Mouse (Mus musculus) limb, embryonic 13.5 days (tissue): Measurements from ENCODE around the gene Immp1l. TPM values are rescaled to one million over a fixed set of nuclear protein-coding genes. Genes with fewer than 3 reads are reported as not detected.

Experiments
- ATAC-seq: fragments of 200-750 bp; cut with Nextera tagmentation; 2 replicates; pipeline ENCODE4 v1.8.0; 2017; ENCODE audit warnings: low read depth, moderate number of reproducible peaks, moderate TSS enrichment; ENCODE audit not compliant: low FRiP score
- H3K27ac ChIP-seq: fragments of 300-500 bp; sonication (generic); 2 replicates; pipeline ENCODE4 v1.5.1; 2015; ENCODE audit warnings: inconsistent platforms, mild to moderate bottlenecking, moderate library complexity
- H3K27me3 ChIP-seq: fragments of 300-500 bp; sonication (generic); 2 replicates; pipeline ENCODE4 v1.6.1; 2015; ENCODE audit warnings: mild to moderate bottlenecking, inconsistent platforms
- H3K36me3 ChIP-seq: fragments of 300-500 bp; sonication (generic); 2 replicates; pipeline ENCODE4 v1.6.1; 2015; ENCODE audit warnings: inconsistent platforms, mild to moderate bottlenecking, moderate library complexity
- H3K4me1 ChIP-seq: fragments of 300-500 bp; sonication (generic); 2 replicates; pipeline ENCODE4 v1.6.1; 2015; ENCODE audit warnings: inconsistent platforms
- H3K4me2 ChIP-seq: fragments of 300-500 bp; sonication (generic); replicated peaks from 2 replicates; pipeline ENCODE4 v1.6.1; 2015; ENCODE audit warnings: inconsistent platforms, mild to moderate bottlenecking, moderate library complexity
- H3K4me3 ChIP-seq: fragments of 300-500 bp; sonication (generic); 2 replicates; pipeline ENCODE4 v1.5.1; 2015; ENCODE audit warnings: moderate library complexity, mild to moderate bottlenecking, inconsistent platforms
- H3K9ac ChIP-seq: fragments of 300-500 bp; sonication (generic); 2 replicates; pipeline ENCODE4 v1.6.1; 2015; ENCODE audit warnings: mild to moderate bottlenecking, inconsistent platforms
- H3K9me3 ChIP-seq: fragments of 300-500 bp; sonication (generic); 2 replicates; pipeline ENCODE4 v1.6.1; 2016; ENCODE audit warnings: inconsistent platforms
- WGBS: fragments of 180-500 bp; shearing (Covaris S2); methylation state at CpG from one replicate; pipeline ENCODE4 v1.1.7; 2015; 5-methylcytosine and 5-hydroxymethylcytosine counted together
- polyA plus RNA-seq: library from polyadenylated mRNA; unstranded; fragments of >200 nt; fragmentation: Nextera tagmentation; extraction: Ambion mirVana; gene quantifications from 2 replicates; pipeline ENCODE4 v1.2.1, GENCODE M21; 2015

Gene Immp1l
- polyA plus RNA-seq: 148 and 149 TPM in 2 replicates

GRCm38 (mm10) chr2:105903896-105904756 is at the start of gene Immp1l, which contains the start of gene Elp4:
Gene Immp1l, plus strand, starts transcription at chr2:105904638.
Gene Elp4, minus strand, starts transcription at chr2:105904564.
- peak within 1 kb of the TSS; percentile 89 for H3K9ac ChIP-seq
- H3K27me3 ChIP-seq: no peaks in the 10 kb centered on the region
- H3K4me3 ChIP-seq: peak within 1 kb of the TSS; percentile 82
- under 1% methylated on average over 38 of the region's 39 CpGs for whole genome bisulfite sequencing
- ATAC-seq: peak; percentile 100
- H3K9me3 ChIP-seq: no peaks in the 10 kb centered on the region
- peak within 1 kb of the TSS; percentile 76 for H3K27ac ChIP-seq
- H3K4me1 ChIP-seq: peaks cover 5% of the 10 kb centered on the region; the same call in 1 of the 2 replicates
- peak within 1 kb of the TSS; percentile 79 for H3K4me2 ChIP-seq
- no peaks in the 10 kb centered on the region; the same call in 1 of the 2 replicates for H3K36me3 ChIP-seq

- H3K27ac ChIP-seq: no peak overlapping the region
- no peak overlapping the region for H3K4me3 ChIP-seq
- H3K4me2 ChIP-seq: no peak overlapping the region
- 53% methylated on average over 2 of the region's 2 CpGs for WGBS
- no peak overlapping the region for H3K9ac ChIP-seq
- H3K27me3 ChIP-seq: no peaks in the 10 kb centered on the region
- H3K9me3 ChIP-seq: no peaks in the 10 kb centered on the region
- 0 out of 2 replicates have a peak, but pooled peaks cover 3% of the 10 kb centered on the region for H3K4me1 ChIP-seq
- ATAC-seq: no peak
- no peaks in the 10 kb centered on the region for H3K36me3 ChIP-seq
These were observed 49.7 kb upstream of the Immp1l start for GRCm38 (mm10) chr2:105854740-105855139.

- Histone ChIP-seq H3K4me3 (no peak overlapping the region), H3K4me1 (no peaks in the 10 kb centered on the region), H3K36me3 (peaks cover 7% of the 10 kb centered on the region; the same call in 1 of the 2 replicates), H3K27me3 (no peaks in the 10 kb centered on the region), H3K9ac (no peak overlapping the region), H3K4me2 (no peak overlapping the region), H3K27ac (no peak overlapping the region), H3K9me3 (no peaks in the 10 kb centered on the region)
- WGBS: 88% methylated on average over 1 of the region's 1 CpGs
- no peak for ATAC-seq
These were observed 31.0 kb upstream of the Immp1l start for GRCm38 (mm10) chr2:105873403-105873802.

GRCm38 (mm10) chr2:105890816-105891215 is 13.6 kb upstream of the Immp1l start:
- Histone ChIP-seq H3K27ac (no peak overlapping the region), H3K27me3 (no peaks in the 10 kb centered on the region), H3K4me1 (no peaks in the 10 kb centered on the region), H3K4me3 (no peak overlapping the region), H3K4me2 (no peak overlapping the region), H3K36me3 (peaks cover 36% of the 10 kb centered on the region), H3K9ac (no peak overlapping the region), H3K9me3 (peaks cover 12% of the 10 kb centered on the region)
- no peak for ATAC-seq

- Histone ChIP-seq H3K9me3 (no peaks in the 10 kb centered on the region), H3K36me3 (no peaks in the 10 kb centered on the region; the same call in 1 of the 2 replicates), H3K4me3 (peak overlapping the region; percentile 82), H3K9ac (peak overlapping the region; percentile 81), H3K27ac (peak overlapping the region; percentile 58), H3K4me2 (peak overlapping the region; percentile 76), H3K4me1 (peaks cover 5% of the 10 kb centered on the region; the same call in 1 of the 2 replicates), H3K27me3 (no peaks in the 10 kb centered on the region)
- ATAC-seq: peak; percentile 46
- 0% methylated on average over 12 of the region's 12 CpGs for WGBS
These were observed 314 bp downstream of the Immp1l start for GRCm38 (mm10) chr2:105904757-105905146.

- no peak overlapping the region for H3K9ac ChIP-seq
- peaks cover 5% of the 10 kb centered on the region; the same call in 1 of the 2 replicates for H3K4me1 ChIP-seq
- no peaks in the 10 kb centered on the region for H3K9me3 ChIP-seq
- 90% methylated on average over 5 of the region's 5 CpGs for WGBS
- no peaks in the 10 kb centered on the region for H3K27me3 ChIP-seq
- H3K36me3 ChIP-seq: peaks cover 11% of the 10 kb centered on the region
- no peak overlapping the region for H3K4me3 ChIP-seq
- H3K27ac ChIP-seq: no peak overlapping the region
- ATAC-seq: no peak
- H3K4me2 ChIP-seq: no peak overlapping the region
These were observed 3.9 kb downstream of the Immp1l start for GRCm38 (mm10) chr2:105908351-105908750.

- Histone ChIP-seq H3K9ac (no peak overlapping the region), H3K4me3 (no peak overlapping the region), H3K27ac (no peak overlapping the region), H3K4me1 (peaks cover 2% of the 10 kb centered on the region; the same call in 1 of the 2 replicates), H3K9me3 (no peaks in the 10 kb centered on the region), H3K36me3 (peaks cover 11% of the 10 kb centered on the region), H3K4me2 (no peak overlapping the region), H3K27me3 (no peaks in the 10 kb centered on the region)
- 92% methylated on average over 3 of the region's 3 CpGs for WGBS
- 0 out of 2 replicates have a peak, but pooled peaks have one; percentile 11 for ATAC-seq
These were observed 6.2 kb downstream of the Immp1l start for GRCm38 (mm10) chr2:105910611-105911010.

- Histone ChIP-seq H3K4me3 (no peak overlapping the region), H3K4me2 (no peak overlapping the region), H3K9me3 (no peaks in the 10 kb centered on the region), H3K27ac (no peak overlapping the region), H3K9ac (no peak overlapping the region), H3K36me3 (peaks cover 11% of the 10 kb centered on the region), H3K4me1 (no peaks in the 10 kb centered on the region), H3K27me3 (no peaks in the 10 kb centered on the region)
- no peak for ATAC-seq
- WGBS: 93% methylated on average over 6 of the region's 6 CpGs
These were observed 9.4 kb downstream of the Immp1l start for GRCm38 (mm10) chr2:105913655-105914366.

GRCm38 (mm10) chr2:105916671-105917070 is 12.2 kb downstream of the Immp1l start:
- no peak overlapping the region for H3K4me3 ChIP-seq
- H3K9ac ChIP-seq: no peak overlapping the region
- H3K36me3 ChIP-seq: no peaks in the 10 kb centered on the region
- no peaks in the 10 kb centered on the region for H3K27me3 ChIP-seq
- whole genome bisulfite sequencing: 75% methylated on average over 1 of the region's 1 CpGs
- H3K9me3 ChIP-seq: no peaks in the 10 kb centered on the region
- H3K27ac ChIP-seq: no peak overlapping the region
- no peaks in the 10 kb centered on the region for H3K4me1 ChIP-seq
- ATAC-seq: no peak
- no peak overlapping the region for H3K4me2 ChIP-seq

- Histone ChIP-seq H3K36me3 (no peaks in the 10 kb centered on the region), H3K4me1 (no peaks in the 10 kb centered on the region), H3K9ac (no peak overlapping the region), H3K9me3 (no peaks in the 10 kb centered on the region), H3K4me3 (no peak overlapping the region), H3K4me2 (no peak overlapping the region), H3K27me3 (no peaks in the 10 kb centered on the region), H3K27ac (no peak overlapping the region)
- ATAC-seq: no peak
- 76% methylated on average over 5 of the region's 5 CpGs for WGBS
These were observed 13.3 kb downstream of the Immp1l start for GRCm38 (mm10) chr2:105917623-105918346.

- Histone ChIP-seq H3K4me1 (no peaks in the 10 kb centered on the region), H3K4me3 (no peak overlapping the region), H3K27ac (no peak overlapping the region), H3K27me3 (no peaks in the 10 kb centered on the region), H3K9me3 (no peaks in the 10 kb centered on the region), H3K4me2 (no peak overlapping the region), H3K9ac (no peak overlapping the region), H3K36me3 (peaks cover 7% of the 10 kb centered on the region)
- WGBS: 89% methylated on average over 2 of the region's 2 CpGs
- no peak for ATAC-seq
These were observed 45.7 kb downstream of the Immp1l start for GRCm38 (mm10) chr2:105950131-105950530.
